Mouse (Mus musculus) mouse embryonic stem cell (cell line): Measurements from ENCODE around the gene Scg3.
"Not testable (repeated sequence)": the region's sequence is repeated elsewhere in the genome, so short reads cannot be mapped to it uniquely, and the experiment has no call there.

Experiments used
- in situ Hi-C, 2 experiments: fragments of 300-500 bp; cut with MboI; formaldehyde crosslinking; loops; 1 replicate in 1 of 2; 3 replicates in 1 of 2; pipeline ENCODE4 v1.14.3; 2019 to 2020; ENCODE audit warnings: low sequenced_read_pairs in 2 of 2, low pct_unique_long_range_greater_than_20kb in 1 of 2, mixed read lengths in 1 of 2; ENCODE audit not compliant: unreplicated experiment in 1 of 2

Scg3 gene

DNA sequence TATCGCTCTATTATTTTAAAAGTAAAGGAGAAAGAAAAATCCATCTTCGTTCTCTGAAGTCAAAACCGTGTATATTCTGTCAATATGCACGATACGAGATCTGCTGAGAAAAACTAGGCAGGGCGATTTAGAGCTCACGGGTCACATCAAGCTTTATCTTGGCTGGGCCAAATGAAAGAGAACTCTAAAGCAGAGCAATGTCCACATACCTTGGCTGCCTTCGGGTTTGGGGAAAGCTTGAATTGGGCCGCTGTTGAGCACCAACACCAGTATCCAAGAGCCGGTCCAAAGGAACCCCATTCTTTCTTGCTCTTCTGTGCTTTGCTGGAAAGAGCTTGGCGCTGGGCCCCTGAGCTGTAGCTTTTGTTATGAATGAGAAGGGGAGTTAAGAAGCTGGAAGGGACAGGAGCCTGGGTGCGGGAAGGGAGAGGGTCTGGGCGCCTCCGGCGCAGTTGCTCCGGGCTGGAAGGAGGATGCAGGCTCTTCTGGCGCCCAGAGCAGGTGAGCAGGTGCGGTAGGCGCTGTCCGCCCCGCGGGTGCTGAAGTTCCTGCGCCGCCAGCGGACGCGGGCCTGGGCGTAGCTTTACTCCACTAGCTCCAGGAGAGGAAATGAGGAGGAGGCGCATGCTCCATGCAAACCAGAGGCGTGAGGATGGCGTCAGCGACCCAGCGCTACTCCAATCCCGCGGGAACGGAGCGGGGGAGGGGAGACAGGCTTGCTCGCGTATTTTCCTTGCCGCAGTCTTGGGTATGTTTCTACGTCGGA is at the start of gene Scg3:
Scg3 (minus strand) TSS at position 631 of the 766 bp plus-strand sequence.
- in situ Hi-C loops = no loop called here

DNA sequence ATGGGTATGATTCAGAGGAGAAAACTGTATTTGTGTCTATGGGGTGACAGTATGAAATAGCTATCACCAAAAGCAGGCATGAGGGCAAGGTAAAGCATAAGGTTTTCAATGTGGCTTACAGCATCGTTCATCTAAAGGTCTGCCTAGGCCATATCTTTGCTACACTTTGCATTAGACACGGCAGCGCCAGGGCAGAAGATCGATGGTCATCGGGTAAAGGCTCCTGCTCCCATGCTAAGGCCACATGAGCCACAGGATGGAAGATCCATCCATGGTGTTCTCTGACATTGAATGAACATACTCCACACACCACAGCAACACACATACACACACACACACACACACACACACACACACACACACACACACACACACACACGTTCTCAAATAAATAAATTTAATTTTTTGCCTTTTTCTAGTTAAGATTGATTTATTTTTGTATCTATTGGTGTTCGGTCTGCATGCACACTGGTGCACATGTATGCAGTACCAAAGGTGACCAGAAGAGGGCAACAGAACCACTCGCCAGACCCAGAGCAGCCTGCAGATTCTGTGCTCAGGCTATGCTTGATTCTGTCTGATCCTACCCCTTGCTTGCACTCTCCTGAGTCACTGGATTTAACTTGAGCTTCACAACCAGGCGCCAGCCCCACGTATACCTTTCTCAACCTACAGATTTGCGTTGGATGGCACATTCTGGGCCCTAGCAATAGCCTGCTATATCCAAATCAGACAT is 36.3 kb upstream of the Scg3 start:
- in situ Hi-C loops = no loop called here

DNA sequence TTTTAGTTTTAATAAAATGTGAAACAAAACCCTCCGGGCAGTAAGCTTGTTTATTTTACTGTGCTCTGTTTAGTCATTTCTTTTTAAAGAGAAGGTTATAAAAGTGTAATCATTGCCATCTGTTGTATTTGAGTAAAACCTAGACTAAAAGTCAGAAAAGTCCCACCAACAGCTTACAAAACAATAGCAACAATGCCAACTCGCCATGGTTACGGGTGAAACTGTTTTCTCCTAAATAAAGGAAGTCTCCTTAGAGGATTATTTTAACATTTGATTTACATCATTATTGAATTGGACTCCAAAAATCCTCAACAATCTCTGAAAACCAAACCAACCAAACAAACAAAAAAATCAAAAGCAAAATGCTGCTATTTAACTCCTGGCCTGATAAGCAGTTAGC is 35.6 kb upstream of the Scg3 start:
- in situ Hi-C loops = no loop called here

DNA sequence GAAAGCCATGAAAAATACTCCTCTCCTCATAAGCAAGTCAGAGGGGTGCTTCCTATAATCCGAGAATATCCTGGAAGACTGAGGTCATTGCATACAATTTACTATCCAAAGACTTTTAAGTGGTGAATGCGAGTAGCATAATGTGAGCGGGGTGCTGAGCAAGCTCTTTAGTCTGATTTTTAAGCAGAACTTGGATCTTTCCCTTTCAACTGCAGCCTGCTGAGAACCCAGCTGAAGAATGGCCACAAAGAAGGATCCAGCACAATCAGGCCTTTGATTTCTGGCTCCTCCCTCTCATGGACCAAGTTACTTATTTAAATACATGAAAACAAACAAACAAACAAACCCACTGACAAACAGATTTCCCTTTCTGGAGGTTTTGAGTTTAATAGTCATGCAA is 916 bp upstream of the Scg3 start:
- in situ Hi-C loops = no loop called here

DNA sequence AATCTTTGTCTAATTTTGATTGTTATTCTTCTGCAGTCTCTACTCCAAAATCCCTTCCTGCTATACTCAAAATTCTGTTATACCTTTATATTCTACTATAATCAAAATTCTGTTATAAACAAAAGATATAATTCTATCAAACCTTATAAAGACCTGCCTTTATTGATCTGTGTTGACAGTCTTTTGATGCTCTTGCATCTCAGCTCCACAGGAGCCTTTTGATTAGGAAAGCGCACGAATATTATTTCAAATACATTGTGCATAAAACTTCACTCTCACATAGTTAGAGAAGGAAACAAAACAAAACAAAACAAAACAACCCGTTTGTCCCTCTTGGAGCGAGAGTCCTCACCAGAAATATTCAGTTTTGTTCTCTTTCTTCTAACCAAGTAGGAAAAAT is 436 bp upstream of the Scg3 start:
- in situ Hi-C loops = no loop called here

DNA sequence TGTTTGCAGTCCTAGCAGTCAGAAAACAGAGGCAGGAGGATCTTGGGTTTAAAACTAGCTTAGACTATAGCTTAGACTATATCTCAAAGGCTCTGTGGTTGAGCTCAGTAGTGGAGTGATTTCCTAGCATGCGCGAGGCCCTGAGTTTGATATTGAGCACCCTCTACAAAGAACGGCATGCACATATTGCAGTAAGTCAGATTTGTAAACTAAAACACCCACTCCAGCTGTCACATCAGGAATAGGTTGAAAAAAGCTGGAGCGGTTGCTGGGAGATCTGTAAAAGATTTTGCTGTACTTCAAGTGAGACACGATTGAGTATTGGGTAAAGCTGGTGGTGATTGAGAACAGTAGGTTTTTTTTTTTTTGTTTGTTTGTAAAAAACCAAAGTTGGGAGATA is 3.2 kb downstream of the Scg3 start:
- in situ Hi-C loops = no loop called here

DNA sequence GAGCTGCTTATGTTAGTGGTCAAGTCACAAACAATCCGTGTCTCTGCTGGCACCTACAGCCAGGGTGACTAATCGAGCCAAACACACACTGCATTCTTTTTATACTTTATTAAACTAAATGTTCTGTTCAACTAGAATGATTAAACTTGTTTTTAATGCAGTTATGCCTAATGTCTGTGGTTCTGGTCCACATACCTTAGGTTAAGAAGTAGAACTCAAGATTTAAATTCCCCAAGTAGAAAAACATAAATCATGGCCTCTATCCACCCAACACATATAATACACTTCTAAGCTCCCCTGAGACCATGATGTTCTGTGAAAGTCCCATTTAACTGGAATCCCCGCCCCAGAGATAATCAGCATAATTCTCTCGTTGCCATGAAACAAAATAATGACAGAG is 4.2 kb downstream of the Scg3 start:
- in situ Hi-C loops = no loop called here

DNA sequence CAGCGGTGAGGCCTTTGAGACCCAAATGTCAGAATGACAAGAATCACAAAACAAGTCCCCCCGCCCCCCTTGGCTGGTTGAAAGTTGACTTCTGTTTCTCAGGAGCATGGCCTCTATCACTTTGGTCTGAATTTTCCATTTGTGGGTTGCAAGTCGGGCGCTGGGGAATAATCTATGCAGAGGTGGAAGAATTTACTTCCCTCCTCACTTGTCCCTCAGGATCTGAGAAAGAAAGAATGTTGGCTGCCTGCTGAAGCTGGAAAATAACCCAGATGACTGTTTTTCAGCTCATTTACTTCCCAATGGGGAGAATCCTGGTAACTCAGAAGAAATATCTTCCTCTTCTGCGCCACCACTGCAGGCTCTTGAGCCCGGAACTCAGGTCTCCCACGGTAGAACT is 5.5 kb downstream of the Scg3 start:
- in situ Hi-C loops = no loop called here

DNA sequence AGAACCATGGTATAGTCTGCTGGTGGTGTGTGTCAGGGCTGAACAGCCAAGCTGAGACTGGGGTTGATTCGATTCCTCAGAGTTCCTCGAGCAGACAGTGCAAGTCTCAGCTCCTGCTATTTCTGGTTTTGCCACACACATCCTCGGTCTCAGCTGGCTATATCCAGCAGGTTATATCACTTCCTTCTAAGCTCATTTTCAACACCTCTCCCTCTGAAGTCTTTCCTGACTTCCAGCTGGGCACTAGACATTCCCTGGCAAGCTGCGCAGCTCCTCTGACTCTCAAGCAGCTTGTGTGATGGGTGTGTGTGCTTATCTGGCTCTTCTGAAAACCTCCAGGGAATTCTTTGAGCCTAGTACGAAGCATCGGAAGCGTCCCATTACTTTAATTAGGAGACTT is 7.6 kb downstream of the Scg3 start:
- in situ Hi-C loops = no loop called here

DNA sequence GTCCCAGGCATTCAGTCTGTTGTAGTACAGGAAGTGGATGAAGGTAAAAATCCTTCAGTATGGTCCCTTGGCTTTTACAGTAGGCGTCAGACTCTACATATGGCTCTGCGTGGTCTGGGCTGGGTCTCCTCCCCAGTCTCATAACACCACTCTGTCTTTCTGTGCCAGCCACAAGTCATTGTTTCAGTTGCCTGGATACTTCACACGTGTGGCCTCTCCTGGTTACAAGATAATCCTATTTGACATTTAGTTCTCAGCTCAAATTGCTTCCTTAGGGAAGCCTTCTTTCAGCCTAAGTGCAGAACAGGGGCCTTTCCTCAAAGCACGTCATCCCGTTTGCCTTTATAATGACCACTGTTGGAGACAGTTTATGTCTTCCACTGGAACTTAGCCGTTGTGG is 11.1 kb downstream of the Scg3 start:
- in situ Hi-C loops = no loop called here

DNA sequence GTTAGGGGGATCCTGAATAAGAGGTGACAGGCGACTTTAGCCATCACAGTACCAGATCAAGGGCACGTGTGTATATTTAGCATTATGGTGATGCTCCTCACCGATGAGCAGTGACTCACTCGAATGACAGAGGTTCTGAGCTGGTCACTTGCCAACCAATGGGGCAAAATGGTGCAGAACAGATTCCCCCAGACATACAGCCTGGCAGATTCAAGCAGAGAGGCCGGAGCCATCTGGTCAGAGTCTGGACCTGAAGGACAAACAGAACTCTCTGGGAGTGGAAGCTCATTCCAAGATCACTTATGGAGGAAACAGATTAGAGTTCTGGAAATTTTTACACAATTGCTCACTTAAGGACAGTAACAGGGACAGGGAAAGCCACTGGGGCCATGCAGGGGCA is 17.2 kb downstream of the Scg3 start:
- in situ Hi-C loops = no loop called here

DNA sequence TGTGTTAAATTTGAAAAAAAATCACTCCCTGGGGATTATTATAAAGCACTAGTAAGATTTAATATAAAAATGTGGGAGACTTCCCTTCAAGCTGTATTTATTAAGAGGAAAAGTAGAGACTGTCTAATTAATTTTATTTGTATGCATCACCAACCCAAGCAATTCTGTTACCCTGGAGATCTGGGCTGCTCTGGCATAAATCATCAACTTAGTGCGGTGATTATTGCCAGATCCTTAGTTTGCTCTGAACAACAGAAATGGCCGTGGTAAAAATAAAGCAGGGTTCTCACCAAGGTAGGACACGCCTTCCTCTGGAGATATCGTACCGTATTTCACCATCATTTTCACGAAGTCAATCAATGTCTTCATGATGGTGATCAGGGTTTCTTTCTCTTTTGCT is 18.5 kb downstream of the Scg3 start:
- in situ Hi-C loops = no loop called here

DNA sequence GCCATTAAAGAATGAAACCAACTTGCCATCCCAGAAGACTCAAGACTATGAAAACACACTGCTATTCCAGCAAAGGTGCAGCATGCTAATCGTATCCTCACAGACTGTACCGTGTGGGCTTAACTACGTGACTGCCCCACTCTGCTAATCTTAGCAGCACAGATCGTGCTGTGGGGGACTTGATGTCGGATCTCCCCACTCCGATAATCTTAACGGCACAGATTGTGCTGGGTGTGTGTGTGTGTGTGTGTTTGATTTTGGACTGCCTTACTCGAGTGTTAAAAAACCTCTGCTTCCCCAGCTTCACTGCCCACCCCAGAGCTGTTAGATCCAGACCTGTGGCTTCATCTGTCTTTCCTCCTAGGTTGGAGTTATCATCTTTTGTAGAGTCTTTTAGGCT is 22.9 kb downstream of the Scg3 start:
- in situ Hi-C loops = no loop called here

DNA sequence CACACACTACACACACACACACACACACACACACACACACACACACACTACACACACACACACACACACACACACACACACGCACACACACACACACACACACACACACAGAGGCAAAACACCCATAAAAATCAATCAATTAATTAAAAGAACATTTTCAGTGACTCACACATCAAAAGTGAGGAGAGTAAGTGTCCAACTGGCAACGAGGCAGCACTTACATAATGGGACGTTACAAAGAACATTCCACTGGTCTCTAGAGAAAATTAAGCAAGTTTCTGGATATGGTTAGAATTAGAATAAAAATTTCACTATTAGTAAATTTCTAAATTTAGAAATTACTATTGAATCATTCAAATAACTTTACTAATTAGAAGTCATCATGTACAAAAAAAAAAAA is 27.4 kb downstream of the Scg3 start:
- in situ Hi-C loops = not testable (repeated sequence)

DNA sequence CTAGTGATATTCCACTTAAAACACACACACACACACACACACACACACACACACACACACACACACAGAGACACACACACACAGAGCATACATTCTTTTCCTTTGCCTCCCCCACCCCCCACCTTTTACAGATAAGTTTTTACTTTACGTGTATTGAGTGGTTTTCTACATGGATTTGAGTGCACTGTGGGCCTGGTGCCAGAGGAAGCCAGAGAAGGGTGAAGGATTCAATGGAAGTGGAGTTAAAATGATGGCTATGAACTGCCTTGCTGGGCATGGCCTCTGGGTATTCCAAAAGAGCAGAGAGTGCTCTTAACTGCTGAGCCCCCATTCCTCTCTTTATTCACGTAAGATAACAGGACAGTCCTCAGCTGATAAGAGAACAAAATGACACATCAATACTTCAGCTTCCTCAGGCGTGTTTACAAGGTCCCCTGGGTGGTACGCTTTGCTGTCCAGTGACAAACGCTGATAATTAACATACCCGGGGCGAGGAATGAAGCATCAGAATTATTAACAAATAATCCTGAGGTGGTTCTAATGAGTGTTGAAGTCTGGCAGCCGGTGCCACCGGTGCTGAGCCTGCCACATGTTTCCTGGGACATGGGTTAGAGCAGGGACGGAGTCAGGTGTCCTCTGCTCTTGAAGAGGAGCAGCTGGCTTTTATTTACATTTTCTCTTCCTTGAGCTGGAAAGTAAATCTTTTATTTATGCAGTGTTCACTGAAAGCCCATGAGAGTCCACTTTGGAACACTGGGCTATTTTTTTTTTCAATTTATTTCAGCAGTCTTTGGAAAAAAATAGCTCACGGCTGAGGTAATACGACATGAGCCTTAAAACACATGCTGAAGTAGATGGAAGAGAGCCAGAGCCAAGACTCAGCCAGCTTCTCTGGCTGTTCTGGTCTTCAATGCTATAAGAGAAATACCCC is 29.6 kb downstream of the Scg3 start:
- in situ Hi-C loops = no loop called here

DNA sequence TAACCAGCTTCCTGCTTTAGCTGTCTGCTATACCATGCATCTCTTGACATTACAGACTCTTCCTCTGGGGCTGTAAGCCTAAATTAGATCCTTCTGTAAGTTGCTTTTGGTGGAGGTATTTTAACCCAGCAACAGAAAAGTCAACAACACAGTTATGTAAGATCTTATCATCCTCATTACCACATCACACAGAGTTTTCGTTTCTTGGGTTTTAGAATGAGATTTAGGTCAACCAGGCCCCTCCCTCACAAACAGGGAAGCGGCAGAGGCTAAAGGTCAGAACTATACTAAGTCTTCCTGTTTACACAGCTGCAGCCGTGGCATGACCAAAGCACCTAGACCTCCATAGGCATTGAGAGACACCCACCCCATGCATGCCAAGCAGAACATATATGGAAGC is 38.5 kb downstream of the Scg3 start:
- in situ Hi-C loops = no loop called here

DNA sequence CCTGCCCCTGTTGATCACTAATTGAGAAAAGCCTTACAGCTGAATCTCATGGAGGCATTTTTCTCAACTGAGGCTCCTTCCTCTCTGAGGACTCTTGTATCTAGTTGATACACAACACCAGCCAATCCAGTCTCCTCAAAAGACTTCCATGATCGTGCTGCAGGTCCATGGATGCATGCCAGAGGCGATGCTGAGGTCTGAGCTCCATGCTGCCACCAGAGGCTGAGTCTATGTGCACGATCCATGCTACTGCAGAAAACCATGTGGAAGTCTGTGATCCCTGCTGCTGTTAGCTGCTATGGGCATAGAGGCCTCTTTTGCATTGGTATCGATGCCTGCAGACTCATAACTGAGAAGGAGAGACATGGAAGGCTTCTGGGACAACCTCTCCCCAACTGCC is 49.6 kb downstream of the Scg3 start:
- in situ Hi-C loops = no loop called here

DNA sequence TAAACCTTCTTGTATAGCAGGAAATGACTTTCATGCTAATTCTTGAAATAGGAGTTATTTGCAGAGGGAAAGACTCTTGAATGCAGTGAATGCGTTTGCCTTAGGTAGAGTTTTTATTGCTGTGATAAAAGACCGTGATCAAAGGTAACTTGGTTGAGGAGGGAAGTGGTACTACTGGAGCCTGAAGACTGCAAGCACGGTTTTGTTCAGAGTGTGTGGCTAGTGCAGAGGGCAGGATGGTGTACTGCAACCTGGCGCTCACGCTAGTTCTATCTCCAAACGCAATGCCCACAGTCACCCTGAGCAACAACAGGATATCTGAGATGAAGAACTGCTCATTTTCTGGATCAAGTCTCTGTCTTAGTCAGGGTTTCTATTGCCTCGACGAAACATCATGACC is 50.3 kb downstream of the Scg3 start:
- in situ Hi-C loops = no loop called here

DNA sequence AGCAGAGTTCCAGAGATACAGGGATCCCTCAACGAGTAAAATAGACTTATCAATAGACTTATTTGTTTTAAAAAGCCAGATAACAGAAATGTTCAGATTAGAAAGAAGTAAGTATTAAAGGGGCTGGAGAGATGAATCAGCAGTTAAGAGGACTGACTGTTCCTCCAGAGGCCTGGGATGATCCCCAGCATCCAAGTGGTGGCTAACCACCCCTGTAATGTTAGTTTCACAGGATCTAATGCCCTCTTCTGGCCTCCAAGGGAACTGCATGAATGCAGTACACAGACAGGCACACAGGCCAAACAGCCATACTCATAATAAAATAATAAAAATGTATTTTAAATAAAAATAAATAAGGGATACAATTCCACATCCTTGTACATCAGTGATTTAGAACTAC is 51.0 kb downstream of the Scg3 start:
- in situ Hi-C loops = no loop called here
